Mouse (Mus musculus) heart, adult 2 months (tissue): Measurements from ENCODE around the gene Klk1b1.
"Not testable (repeated sequence)": the region's sequence is repeated elsewhere in the genome, so short reads cannot be mapped to it uniquely, and the experiment has no call there.

Experiments
- CTCF ChIP-seq: fragments of 200-600 bp; IDR thresholded peaks from 2 replicates; pipeline ENCODE4 v1.8.1; 2022; ENCODE audit warnings: antibody characterized with exemption, mild to moderate bottlenecking, moderate library complexity
- EP300 ChIP-seq: fragments of 200-500 bp; IDR thresholded peaks from 2 replicates; pipeline ENCODE4 v1.6.1; 2011; ENCODE audit warnings: low read depth, low read length, control low read depth; ENCODE audit not compliant: insufficient read depth
- POLR2A ChIP-seq: fragments of 200-500 bp; IDR thresholded peaks from 2 replicates; pipeline ENCODE4 v1.6.1; 2011; ENCODE audit warnings: mild to moderate bottlenecking, low read depth, low read length, control low read depth; ENCODE audit not compliant: insufficient read depth

- not testable (repeated sequence) for TF ChIP-seq CTCF, EP300, POLR2A
Observed at GRCm38 (mm10) chr7:43995577-43995976, 29.0 kb downstream of the Klk1b1 start, which contains the start of gene Klk1b11.
